Comparison of ENCODE assay signal across 8 mouse cellular contexts in the genomic region with DNA sequence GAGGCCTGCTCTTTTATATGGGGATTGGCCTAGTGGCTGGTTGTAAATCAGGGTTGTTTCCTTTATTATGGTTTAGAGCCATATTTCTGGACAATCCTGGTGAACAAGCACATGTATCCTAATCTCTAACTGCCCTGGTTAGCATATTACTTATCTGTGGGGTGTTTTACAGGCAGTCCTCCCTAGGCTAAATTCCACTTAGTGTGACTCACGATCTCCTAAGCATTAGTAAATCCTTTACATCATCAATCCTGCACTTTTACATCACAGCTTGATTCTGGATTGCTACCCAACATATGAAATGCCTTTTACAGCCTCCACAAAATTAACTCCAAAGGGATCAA. TPM values are rescaled to one million over a fixed set of nuclear protein-coding genes. Genes with fewer than 3 reads are reported as not detected.
DNase-seq lines count a peak whose midpoint lies in the region; ATAC-seq lines count a peak whose summit lies in the region.

No protein-coding gene starts in this region.

- DNase-seq in heart, adult 9 months (ENCODE audit: low spot score in 2 of 2) = no peak
- peak; percentile 23 for DNase-seq in MEL-GATA-1-ER (ENCODE audit: extremely low read depth, low read depth)
- DNase-seq in hindbrain, embryonic 10.5 days (ENCODE audit: low spot score) = no peak
- DNase-seq in frontal cortex, postnatal 14 days (ENCODE audit: low spot score in 2 of 2) = no peak
- no peak for DNase-seq in adrenal gland, adult 8-10 months
- no peak for DNase-seq in cerebellum, postnatal 4 days (ENCODE audit: low spot score in 2 of 2)

- no peaks in the 10 kb centered on the region for H3K9me3 ChIP-seq in heart, embryonic 15.5 days (replicated peaks)
- H3K9me3 ChIP-seq in hindbrain, embryonic 10.5 days = peaks cover 23% of the 10 kb centered on the region
- H3K9me3 ChIP-seq in midbrain, embryonic 13.5 days = peaks cover 10% of the 10 kb centered on the region; the same call in 1 of the 2 replicates

- 5% methylated on average over 1 of the region's 1 CpGs for WGBS in heart, embryonic 15.5 days
- WGBS in hindbrain, embryonic 10.5 days = 35% methylated on average over 1 of the region's 1 CpGs
- 18% methylated on average over 1 of the region's 1 CpGs for WGBS in midbrain, embryonic 13.5 days

- peak overlapping the region; percentile 90 for H3K27ac ChIP-seq in heart, embryonic 15.5 days
- H3K27ac ChIP-seq in hindbrain, embryonic 10.5 days = peak overlapping the region; percentile 89
- H3K27ac ChIP-seq in midbrain, embryonic 13.5 days = peak overlapping the region; percentile 69

- H3K9ac ChIP-seq in heart, embryonic 15.5 days = peak overlapping the region; percentile 87
- peak overlapping the region; percentile 78 for H3K9ac ChIP-seq in midbrain, embryonic 13.5 days (replicated peaks)

- H3K36me3 ChIP-seq in heart, embryonic 15.5 days = peaks cover 20% of the 10 kb centered on the region
- peaks cover 29% of the 10 kb centered on the region for H3K36me3 ChIP-seq in hindbrain, embryonic 10.5 days
- peaks cover 24% of the 10 kb centered on the region for H3K36me3 ChIP-seq in midbrain, embryonic 13.5 days

- peak overlapping the region; percentile 76 for H3K4me2 ChIP-seq in heart, embryonic 15.5 days
- peak overlapping the region; percentile 80 for H3K4me2 ChIP-seq in midbrain, embryonic 13.5 days (replicated peaks)

- no peak for ATAC-seq in heart, embryonic 15.5 days (replicated peaks; ENCODE audit: insufficient number of reproducible peaks, insufficient read depth, low FRiP score, low read depth)
- no peak for ATAC-seq in midbrain, embryonic 13.5 days

- H3K4me1 ChIP-seq in heart, embryonic 15.5 days (replicated peaks) = peaks cover 20% of the 10 kb centered on the region
- H3K4me1 ChIP-seq in hindbrain, embryonic 10.5 days (replicated peaks) = peaks cover 20% of the 10 kb centered on the region
- H3K4me1 ChIP-seq in midbrain, embryonic 13.5 days (replicated peaks) = peaks cover 20% of the 10 kb centered on the region

- H3K27me3 ChIP-seq in heart, embryonic 15.5 days = no peaks in the 10 kb centered on the region
- H3K27me3 ChIP-seq in hindbrain, embryonic 10.5 days (ENCODE audit: insufficient read depth, poor library complexity, severe bottlenecking) = no peaks in the 10 kb centered on the region
- H3K27me3 ChIP-seq in midbrain, embryonic 13.5 days = no peaks in the 10 kb centered on the region

- peak overlapping the region; percentile 94 for H3K4me3 ChIP-seq in heart, embryonic 15.5 days
- H3K4me3 ChIP-seq in hindbrain, embryonic 10.5 days = peak overlapping the region; percentile 87
- peak overlapping the region; percentile 77 for H3K4me3 ChIP-seq in midbrain, embryonic 13.5 days (replicated peaks)

RNA-seq across cellular contexts. Expression of a gene that starts 31.1 kb away (rescaled TPM):
- polyA plus RNA-seq in heart, embryonic 15.5 days (2015; fragmentation: Nextera tagmentation; extraction: Ambion mirVana) = 7.7 and 10.0 TPM in 2 replicates
- polyA plus RNA-seq in hindbrain, embryonic 10.5 days (2016; fragmentation: Nextera tagmentation; extraction: Ambion mirVana) = 5.2 and 9.3 TPM in 2 replicates
- polyA plus RNA-seq in midbrain, embryonic 13.5 days (2015; fragmentation: Nextera tagmentation; extraction: Ambion mirVana) = 9.1 and 9.4 TPM in 2 replicates
- 10 to 100 TPM; 19.9 to 29.1 (median 24.6) TPM for total RNA-seq in adrenal gland, adult 8-10 months (2022)
